Mouse (Mus musculus): ENCODE data around the gene Srgap3. TPM values are rescaled to one million over a fixed set of nuclear protein-coding genes. Genes with fewer than 3 reads are reported as not detected.

Srgap3 gene
- polyA plus RNA-seq, 1 experiment from 2014 or later = 1.5 TPM

DNA sequence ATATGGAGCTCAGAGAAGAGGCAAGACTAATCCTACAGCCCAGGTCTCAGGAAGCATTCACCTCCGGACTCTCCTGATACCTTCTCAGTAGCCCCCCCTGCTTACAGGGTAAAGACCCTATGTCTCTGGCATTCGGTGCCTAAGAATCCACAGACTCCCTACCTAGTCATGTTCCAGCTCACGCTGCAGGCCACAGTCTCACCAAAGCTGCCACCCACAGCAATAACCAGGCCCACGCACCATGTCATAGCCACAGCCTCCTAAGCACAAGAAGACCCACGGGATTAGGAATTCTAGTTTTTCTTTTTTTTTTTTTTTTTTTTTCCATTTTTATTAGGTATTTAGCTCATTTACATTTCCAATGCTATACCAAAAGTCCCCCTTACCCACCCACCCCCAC is 112.6 kb downstream of the Srgap3 start:
- DNase-seq (ENCODE audit: low spot score) (no peak), ATAC-seq (ENCODE audit: low FRiP score, low TSS enrichment) (no peak)
- TF ChIP-seq CTCF (IDR thresholded peaks at IDR 0.05; ENCODE audit: low read depth) (no peak), EP300 (optimal IDR thresholded peaks at IDR 0.05) (no peak)
- Histone ChIP-seq H3K4me2 (replicated peaks; ENCODE audit: low read depth) (no peak overlapping the region), H3K4me1 (replicated peaks; ENCODE audit: control insufficient read depth, insufficient read depth) (no peaks in the 10 kb centered on the region), H3K9me3 (ENCODE audit: control insufficient read depth, low read length) (no peaks in the 10 kb centered on the region), H3K9ac (ENCODE audit: low read length) (no peak overlapping the region), H3K27ac (replicated peaks) (no peak overlapping the region), H3K36me3 (ENCODE audit: control insufficient read depth, insufficient read depth, low read length) (no peaks in the 10 kb centered on the region), H3K4me3 (ENCODE audit: low read depth, low read length) (no peak overlapping the region), H3K27me3 (ENCODE audit: control insufficient read depth, insufficient read depth, low read length) (no peaks in the 10 kb centered on the region)
- 94% methylated on average over 5 of the region's 5 CpGs for WGBS

DNA sequence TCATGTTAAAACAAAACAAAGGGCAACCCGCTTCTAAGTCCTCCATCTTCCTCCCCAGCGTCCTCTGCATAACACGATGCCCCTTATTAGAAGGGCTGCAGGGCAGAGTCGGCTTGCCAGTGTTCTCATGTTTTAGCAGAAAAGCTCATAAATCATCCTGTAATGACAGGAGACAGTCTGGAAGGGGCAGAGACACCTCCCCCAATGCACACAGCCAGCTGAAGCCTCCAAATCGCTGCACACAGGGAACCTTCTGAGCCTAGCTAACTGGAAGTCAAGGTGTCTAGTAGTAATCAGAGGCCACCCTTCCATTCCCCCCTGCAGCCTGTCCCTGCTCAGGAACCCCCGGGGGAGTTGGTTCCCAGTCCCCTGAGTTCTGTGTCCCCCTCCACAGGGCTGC is 113.3 kb downstream of the Srgap3 start:
- no peak overlapping the region for H3K4me2 ChIP-seq (replicated peaks; ENCODE audit: low read depth)
- no peak overlapping the region for H3K27ac ChIP-seq (replicated peaks)
- no peaks in the 10 kb centered on the region for H3K4me1 ChIP-seq (replicated peaks; ENCODE audit: control insufficient read depth, insufficient read depth)
- DNase-seq (ENCODE audit: low spot score) (no peak), ATAC-seq (ENCODE audit: low FRiP score, low TSS enrichment) (no peak)
- H3K4me3 ChIP-seq (ENCODE audit: low read depth, low read length) = no peak overlapping the region
- H3K9me3 ChIP-seq (ENCODE audit: control insufficient read depth, low read length) = no peaks in the 10 kb centered on the region
- no peaks in the 10 kb centered on the region for H3K36me3 ChIP-seq (ENCODE audit: control insufficient read depth, insufficient read depth, low read length)
- H3K27me3 ChIP-seq (ENCODE audit: control insufficient read depth, insufficient read depth, low read length) = no peaks in the 10 kb centered on the region
- TF ChIP-seq EP300 (optimal IDR thresholded peaks at IDR 0.05) = no peak
- TF ChIP-seq CTCF (IDR thresholded peaks at IDR 0.05; ENCODE audit: low read depth) = no peak
- H3K9ac ChIP-seq (ENCODE audit: low read length) = no peak overlapping the region
- 34% methylated on average over 6 of the region's 6 CpGs for WGBS

DNA sequence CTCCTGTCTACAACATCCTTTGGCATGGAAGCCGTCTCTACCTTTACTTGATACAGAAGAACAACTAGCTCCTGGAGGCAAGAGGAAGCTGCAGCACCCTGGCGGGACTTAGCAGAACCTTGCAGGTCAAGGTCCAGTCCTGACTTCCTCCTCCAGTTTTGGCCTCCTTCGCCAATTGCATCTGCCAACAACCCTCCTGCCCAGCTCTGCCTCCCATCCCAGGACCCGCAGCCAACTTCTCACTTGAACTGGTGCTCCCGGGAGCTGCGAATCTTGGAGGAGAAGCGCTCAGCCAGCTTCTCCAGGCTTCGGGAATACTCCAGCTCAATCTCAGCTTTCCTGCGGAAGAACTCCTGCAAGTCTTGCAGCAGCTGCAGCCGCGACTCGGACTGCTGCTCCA is 117.9 kb downstream of the Srgap3 start:
- Histone ChIP-seq H3K9me3 (ENCODE audit: control insufficient read depth, low read length) (no peaks in the 10 kb centered on the region), H3K27me3 (ENCODE audit: control insufficient read depth, insufficient read depth, low read length) (no peaks in the 10 kb centered on the region), H3K9ac (ENCODE audit: low read length) (no peak overlapping the region), H3K36me3 (ENCODE audit: control insufficient read depth, insufficient read depth, low read length) (no peaks in the 10 kb centered on the region), H3K27ac (replicated peaks) (no peak overlapping the region), H3K4me1 (replicated peaks; ENCODE audit: control insufficient read depth, insufficient read depth) (no peaks in the 10 kb centered on the region), H3K4me2 (replicated peaks; ENCODE audit: low read depth) (no peak overlapping the region), H3K4me3 (ENCODE audit: low read depth, low read length) (no peak overlapping the region)
- TF ChIP-seq EP300 (optimal IDR thresholded peaks at IDR 0.05) = no peak
- no peak for TF ChIP-seq CTCF (IDR thresholded peaks at IDR 0.05; ENCODE audit: low read depth)
- ATAC-seq (ENCODE audit: low FRiP score, low TSS enrichment) = no peak
- WGBS = 73% methylated on average over 12 of the region's 12 CpGs
- peak; percentile 19 for DNase-seq (ENCODE audit: low spot score)

DNA sequence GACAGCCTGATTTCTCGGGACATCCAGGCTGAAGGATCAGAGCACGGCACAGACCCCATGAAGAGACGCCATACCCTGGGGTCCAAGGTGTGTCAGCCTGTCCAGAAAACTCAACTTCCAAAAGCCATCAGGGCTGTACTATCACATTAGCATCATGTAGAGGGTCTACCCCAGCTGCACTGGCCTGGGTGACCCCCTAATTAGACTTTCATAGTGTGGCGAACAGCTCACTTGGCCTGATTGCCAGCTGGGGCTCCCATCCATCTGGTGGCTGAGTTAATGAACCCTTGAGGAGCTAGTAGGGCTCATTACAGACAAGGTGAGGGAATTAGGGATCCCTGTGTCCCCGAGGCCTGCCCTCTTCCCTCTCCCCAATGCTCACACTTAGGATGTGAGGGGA is 118.6 kb downstream of the Srgap3 start:
- no peaks in the 10 kb centered on the region for H3K36me3 ChIP-seq (ENCODE audit: control insufficient read depth, insufficient read depth, low read length)
- no peak overlapping the region for H3K4me3 ChIP-seq (ENCODE audit: low read depth, low read length)
- H3K4me2 ChIP-seq (replicated peaks; ENCODE audit: low read depth) = no peak overlapping the region
- no peaks in the 10 kb centered on the region for H3K27me3 ChIP-seq (ENCODE audit: control insufficient read depth, insufficient read depth, low read length)
- no peak overlapping the region for H3K9ac ChIP-seq (ENCODE audit: low read length)
- DNase-seq (ENCODE audit: low spot score) (no peak), ATAC-seq (ENCODE audit: low FRiP score, low TSS enrichment) (no peak)
- H3K27ac ChIP-seq (replicated peaks) = no peak overlapping the region
- TF ChIP-seq CTCF (IDR thresholded peaks at IDR 0.05; ENCODE audit: low read depth) = no peak
- no peak for TF ChIP-seq EP300 (optimal IDR thresholded peaks at IDR 0.05)
- no peaks in the 10 kb centered on the region for H3K9me3 ChIP-seq (ENCODE audit: control insufficient read depth, low read length)
- WGBS = 89% methylated on average over 5 of the region's 5 CpGs
- no peaks in the 10 kb centered on the region for H3K4me1 ChIP-seq (replicated peaks; ENCODE audit: control insufficient read depth, insufficient read depth)

DNA sequence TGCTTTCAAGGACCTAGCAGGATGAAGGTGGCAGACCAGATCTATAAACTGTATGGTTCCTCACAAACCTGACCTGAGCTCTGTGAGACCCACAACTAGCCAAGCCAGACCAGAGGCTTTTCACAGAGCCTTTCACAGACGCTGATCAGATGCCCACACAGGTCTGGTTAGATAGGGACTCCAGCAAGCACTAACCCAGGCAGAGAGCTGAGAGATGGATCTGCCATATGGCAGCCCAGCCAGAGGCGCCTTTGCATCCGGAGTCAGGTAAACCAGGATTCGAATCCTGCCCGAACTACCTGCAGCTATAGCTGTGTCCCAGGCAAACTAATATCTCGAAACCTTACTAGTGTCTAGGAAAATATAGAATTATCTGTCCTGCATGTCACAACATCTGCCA is 121.4 kb downstream of the Srgap3 start:
- Histone ChIP-seq H3K4me3 (ENCODE audit: low read depth, low read length) (no peak overlapping the region), H3K36me3 (ENCODE audit: control insufficient read depth, insufficient read depth, low read length) (no peaks in the 10 kb centered on the region), H3K9me3 (ENCODE audit: control insufficient read depth, low read length) (no peaks in the 10 kb centered on the region), H3K27ac (replicated peaks) (no peak overlapping the region), H3K4me2 (replicated peaks; ENCODE audit: low read depth) (no peak overlapping the region), H3K4me1 (replicated peaks; ENCODE audit: control insufficient read depth, insufficient read depth) (no peaks in the 10 kb centered on the region), H3K9ac (ENCODE audit: low read length) (no peak overlapping the region), H3K27me3 (ENCODE audit: control insufficient read depth, insufficient read depth, low read length) (no peaks in the 10 kb centered on the region)
- DNase-seq (ENCODE audit: low spot score) (no peak), ATAC-seq (ENCODE audit: low FRiP score, low TSS enrichment) (no peak)
- TF ChIP-seq CTCF (IDR thresholded peaks at IDR 0.05; ENCODE audit: low read depth) = no peak
- TF ChIP-seq EP300 (optimal IDR thresholded peaks at IDR 0.05) = no peak
- WGBS = 95% methylated on average over 6 of the region's 6 CpGs

DNA sequence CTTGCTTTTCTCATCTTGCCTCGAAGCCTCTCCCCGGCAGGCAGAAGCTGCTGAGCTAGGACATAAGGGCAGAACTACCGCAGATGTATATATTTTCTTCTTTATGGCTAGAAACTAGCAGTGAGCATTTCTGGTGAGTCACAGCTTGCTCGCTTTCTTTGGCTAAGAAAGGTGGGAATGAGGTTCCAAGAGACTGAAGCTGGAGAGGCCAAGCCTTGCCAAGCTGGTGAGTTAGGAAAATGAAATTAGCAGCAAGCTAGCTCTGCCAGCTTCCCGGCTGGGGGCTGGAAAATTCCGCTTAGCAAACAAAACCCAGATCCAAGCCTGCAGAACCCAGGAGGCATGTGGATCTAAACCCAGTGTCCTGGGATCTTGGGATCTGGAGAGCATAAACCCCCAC is 124.0 kb downstream of the Srgap3 start:
- Histone ChIP-seq H3K4me3 (ENCODE audit: low read depth, low read length) (no peak overlapping the region), H3K27me3 (ENCODE audit: control insufficient read depth, insufficient read depth, low read length) (no peaks in the 10 kb centered on the region), H3K27ac (replicated peaks) (no peak overlapping the region), H3K4me2 (replicated peaks; ENCODE audit: low read depth) (no peak overlapping the region), H3K9ac (ENCODE audit: low read length) (no peak overlapping the region), H3K9me3 (ENCODE audit: control insufficient read depth, low read length) (no peaks in the 10 kb centered on the region), H3K4me1 (replicated peaks; ENCODE audit: control insufficient read depth, insufficient read depth) (no peaks in the 10 kb centered on the region), H3K36me3 (ENCODE audit: control insufficient read depth, insufficient read depth, low read length) (no peaks in the 10 kb centered on the region)
- ATAC-seq (ENCODE audit: low FRiP score, low TSS enrichment) (no peak), DNase-seq (ENCODE audit: low spot score) (no peak)
- TF ChIP-seq EP300 (optimal IDR thresholded peaks at IDR 0.05) = no peak
- TF ChIP-seq CTCF (IDR thresholded peaks at IDR 0.05; ENCODE audit: low read depth) = no peak
- 71% methylated on average over 6 of the region's 6 CpGs for WGBS
